Mouse (Mus musculus): ENCODE results near the gene Ndc80. TPM values are rescaled to one million over a fixed set of nuclear protein-coding genes. Genes with fewer than 3 reads are reported as not detected.
"Not testable (repeated sequence)": the region's sequence is repeated elsewhere in the genome, so short reads cannot be mapped to it uniquely, and the experiment has no call there.

Ndc80 gene
- under 1 TPM; 0.37 to 0.73 (median 0.64) TPM for total RNA-seq (2022)

DNA sequence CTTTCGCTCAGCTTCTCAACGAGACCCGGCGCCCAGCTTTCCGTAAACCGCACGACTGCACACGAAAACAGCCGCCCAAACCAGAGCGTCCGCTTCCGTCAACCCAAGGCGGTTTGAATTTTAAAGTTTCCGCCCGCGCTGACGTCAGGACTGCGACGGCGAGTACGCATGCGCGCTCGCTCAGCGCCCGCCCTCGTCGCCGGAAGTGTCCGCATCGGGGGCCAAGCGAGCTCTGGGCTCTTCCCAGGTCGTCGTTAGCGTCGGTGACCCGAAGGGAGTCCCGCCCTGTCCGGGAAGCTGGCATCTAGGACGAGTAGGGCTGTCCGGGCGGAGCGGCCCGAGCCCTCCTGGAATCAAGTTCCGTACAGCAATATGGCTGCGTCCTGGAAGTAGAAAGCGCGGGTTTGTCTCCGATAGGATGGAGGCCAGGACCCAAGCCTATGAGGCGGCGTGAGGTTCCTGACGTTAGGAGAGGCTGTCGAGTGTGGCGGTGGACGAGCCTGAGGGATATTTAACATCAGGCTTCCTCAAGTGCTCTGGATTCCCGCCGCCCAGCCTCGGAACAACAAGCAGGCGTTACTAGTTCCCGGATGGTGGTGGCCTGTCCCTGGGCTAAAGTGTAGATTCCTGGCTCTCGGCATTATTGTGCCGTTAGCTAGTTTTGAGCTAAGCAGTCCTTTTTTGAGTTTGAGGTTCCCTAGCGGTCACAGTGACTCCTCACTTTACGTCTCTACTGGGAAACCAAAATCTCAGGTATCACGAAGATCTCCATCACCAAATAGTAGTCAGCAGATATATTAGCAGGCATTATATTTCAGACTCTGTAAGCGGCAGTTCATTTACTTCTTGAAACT is at the start of gene Ndc80:
Gene Ndc80 (minus strand): TSS at position 147 of the 854 bp plus-strand sequence.
- peak; percentile 89 to 92 for DNase-seq (ENCODE audit: low spot score in 2 of 2)

DNA sequence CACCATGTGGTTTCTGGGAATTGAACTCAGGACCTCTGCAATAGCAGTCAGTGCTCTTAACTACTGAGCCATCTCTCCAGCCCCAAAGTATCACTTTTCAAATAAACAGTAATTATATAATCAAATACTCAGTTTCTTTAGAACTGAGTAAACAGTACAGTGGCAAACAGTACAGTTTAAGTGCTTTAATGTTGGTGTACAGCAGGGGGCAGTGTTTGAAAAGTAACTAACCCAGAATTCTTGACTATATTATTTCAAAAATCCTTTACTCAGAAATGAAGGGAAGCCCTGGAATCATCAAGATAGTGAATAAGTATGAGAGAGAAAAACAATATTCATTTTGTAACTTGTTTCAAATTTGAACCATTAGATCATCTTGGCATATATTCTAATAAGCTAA is 35.0 kb upstream of the Ndc80 start:
- DNase-seq (ENCODE audit: low spot score in 2 of 2): peak in 1 of 2 experiments; percentile 25

DNA sequence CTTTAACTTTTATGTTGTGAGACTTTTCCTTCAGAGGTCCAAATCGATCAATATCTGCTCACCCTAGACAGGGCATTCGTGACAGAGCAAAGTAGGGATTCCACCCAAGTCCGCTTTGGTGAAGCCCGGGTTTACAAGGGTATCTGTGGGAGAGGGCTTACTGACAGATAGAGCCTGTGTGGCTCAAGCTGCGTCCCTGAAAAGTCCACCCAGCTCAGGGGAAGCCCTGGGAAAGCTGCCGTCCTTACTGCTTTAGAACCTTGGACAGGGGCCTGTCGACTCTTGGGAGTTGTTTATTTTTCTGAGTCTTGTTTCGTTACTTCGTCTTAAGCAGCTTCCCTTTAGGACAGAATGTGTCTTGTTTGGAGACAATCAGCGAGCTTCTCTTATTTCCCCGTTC is 26.2 kb upstream of the Ndc80 start:
- DNase-seq (ENCODE audit: low spot score in 2 of 2): no peak

DNA sequence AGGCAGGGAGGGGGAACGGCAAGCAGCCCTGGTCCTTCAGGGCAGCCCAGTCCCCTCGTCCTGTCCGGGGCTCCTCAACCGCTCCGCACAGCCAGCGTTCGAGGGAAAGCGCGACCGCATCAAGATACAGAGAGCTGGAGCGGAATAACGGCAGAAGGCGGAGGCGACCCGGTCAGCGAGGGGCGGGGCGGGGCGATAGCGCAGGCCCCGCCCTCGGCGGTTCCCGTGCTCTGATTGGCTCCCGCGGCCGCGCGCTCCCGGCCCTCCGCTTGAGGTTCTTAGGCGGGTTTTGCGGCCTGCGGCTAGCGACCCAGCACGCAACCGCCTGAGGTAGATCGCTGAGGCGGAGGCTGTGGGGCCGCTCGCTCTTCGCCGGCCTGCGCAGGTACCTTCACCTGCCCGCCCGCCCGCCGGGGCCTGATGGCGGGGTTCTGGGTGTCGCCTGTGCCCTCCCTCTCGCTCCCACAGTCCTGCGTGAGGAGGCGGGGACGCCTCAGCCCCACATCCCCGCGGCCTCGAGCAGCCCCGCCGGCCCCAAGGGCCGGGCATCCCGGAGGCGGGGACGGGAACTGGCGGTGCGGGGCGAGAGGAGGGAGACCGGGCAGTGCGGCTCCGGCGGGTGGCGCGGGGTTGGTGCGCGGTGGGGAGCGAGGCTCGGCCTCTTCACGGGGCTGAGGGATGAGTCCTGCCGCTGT is 25.2 kb upstream of the Ndc80 start, which contains the start of gene Spdya:
Gene Spdya (plus strand): TSS at position 305 of the 695 bp plus-strand sequence.
- peak; percentile 43 to 74 for DNase-seq (ENCODE audit: low spot score in 2 of 2)

DNA sequence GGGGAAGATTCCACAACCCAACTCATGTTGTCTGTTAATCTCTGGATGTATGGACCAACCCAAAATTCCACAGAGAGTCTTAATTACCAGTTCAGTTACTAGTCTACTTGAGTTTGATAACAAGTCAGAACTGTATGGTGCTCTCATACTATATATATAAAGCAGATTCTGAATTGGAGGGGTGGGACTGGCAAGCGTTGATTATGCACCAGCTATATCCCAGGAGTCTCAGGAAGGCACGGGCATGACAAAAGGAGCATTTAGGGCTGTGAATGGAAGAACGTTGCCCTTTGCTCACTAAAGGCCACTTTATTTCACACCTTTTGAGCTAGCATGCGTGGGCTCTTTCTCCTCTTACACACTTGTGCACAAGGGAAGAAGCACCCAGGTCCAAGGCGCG is 24.7 kb upstream of the Ndc80 start:
- no peak for DNase-seq (ENCODE audit: low spot score in 2 of 2)

DNA sequence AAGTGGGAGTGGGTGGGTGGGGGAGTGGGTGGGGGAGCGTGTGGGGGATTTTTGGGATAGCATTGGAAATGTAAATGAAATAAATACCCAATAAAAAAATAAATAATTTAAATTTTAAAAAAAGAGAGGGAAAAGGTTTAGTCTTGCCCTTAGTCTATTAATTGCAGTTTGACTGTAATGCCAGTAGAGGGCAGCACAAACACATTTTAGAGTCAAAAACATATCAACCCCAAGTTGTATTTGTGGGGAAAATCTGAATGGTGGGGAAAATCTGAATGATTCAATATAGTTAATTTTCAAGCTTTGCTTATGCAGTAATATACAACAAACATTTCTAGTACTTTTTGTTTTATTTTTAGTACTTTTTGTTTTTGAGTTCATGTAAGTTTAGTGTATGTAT is 21.9 kb upstream of the Ndc80 start:
- no peak for DNase-seq (ENCODE audit: low spot score in 2 of 2)

DNA sequence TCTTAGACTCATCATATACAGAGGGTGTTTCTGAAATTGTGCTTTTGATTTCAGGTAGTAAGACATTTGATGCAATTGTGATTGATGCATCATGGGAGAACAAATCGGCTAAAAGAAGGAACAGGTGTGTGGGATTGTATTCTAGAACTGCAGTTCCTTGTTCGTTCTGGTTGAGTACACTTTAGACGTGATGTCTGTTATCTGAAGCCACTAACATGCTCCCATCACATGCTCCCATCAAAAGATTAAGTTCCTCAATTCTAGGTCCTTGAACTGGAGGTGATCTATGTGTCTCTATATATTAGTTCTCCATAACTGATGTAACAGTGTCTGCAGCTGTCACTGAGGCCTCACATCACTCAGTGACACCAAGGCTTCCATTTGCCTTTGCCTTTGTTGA is 10.5 kb upstream of the Ndc80 start:
- DNase-seq (ENCODE audit: low spot score in 2 of 2): no peak

DNA sequence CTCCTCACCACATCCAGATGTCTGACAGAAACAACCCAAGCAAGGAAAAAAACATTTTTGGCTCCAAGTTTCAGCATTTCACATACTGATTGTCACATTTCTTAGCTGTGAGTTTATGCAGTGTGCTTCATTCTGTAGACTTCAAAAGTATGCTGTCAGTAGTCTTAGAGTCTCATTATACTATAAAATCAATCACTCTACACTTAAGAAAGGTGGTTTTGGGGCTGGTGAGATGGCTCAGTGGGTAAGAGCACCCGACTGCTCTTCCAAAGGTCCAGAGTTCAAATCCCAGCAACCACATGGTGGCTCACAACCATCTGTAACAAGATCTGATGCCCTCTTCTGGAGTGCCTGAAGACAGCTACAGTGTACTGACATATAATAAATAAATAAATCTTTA is 8.9 kb upstream of the Ndc80 start:
- not testable (repeated sequence) for DNase-seq (ENCODE audit: low spot score in 2 of 2)

DNA sequence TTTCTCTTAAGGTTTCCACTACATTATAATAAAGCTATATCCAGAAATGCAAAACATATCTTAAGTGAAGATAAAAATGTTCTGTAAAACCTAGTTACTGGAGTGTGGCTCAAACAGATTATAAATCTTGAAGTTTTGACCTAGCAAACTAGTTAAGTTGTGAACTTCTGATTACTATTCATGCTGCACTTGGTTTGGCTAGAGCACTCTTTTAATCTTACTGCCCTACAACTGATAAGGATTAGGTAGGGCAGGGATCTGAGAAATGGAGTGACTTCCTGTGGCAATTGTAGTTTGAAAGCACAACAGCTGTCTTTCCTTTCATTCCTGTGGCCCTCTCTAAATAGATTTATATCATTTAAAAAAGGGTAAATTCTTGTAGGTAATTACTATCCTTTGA is 1.4 kb upstream of the Ndc80 start:
- no peak for DNase-seq (ENCODE audit: low spot score in 2 of 2)

DNA sequence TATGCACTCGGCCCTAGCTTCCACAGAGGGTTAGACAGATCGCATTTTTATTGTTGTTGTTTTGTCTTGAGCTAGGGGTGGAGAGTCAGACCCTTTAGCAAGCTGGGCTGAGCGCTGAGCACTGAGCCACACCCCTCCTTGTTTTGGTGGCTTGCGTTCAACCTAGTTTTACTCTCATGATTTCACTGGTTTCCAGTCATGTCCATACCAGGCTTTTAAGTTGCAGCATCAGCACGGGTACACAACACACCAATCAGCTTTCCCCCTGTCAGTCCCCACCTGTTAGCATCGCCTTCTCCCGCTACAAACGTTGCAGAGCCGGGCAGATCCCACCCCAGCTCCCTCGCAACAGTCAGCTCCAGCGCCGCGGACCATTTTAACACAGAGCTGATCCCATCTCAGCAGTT is 352 bp downstream of the Ndc80 start:
- no peak for DNase-seq (ENCODE audit: low spot score in 2 of 2)

DNA sequence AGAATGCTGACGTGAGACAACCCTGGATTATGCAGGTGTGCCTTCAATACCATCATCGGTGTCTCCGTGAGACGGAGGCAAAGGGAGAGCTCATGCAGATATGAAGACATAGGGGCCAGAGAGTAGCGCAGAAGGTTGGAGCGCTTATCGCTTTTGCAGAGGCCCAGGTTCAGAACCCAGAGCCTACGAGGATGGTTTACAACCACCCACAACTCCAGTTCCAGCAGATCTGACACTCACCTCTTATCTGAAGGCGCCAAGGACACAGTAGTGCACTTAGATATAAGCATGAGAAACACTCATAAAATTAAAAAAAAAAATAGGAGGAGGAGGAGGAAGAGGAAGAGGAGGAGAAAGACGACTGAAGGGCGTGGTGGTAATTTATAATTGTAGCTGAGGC is 16.4 kb downstream of the Ndc80 start:
- no peak for DNase-seq (ENCODE audit: low spot score in 2 of 2)

DNA sequence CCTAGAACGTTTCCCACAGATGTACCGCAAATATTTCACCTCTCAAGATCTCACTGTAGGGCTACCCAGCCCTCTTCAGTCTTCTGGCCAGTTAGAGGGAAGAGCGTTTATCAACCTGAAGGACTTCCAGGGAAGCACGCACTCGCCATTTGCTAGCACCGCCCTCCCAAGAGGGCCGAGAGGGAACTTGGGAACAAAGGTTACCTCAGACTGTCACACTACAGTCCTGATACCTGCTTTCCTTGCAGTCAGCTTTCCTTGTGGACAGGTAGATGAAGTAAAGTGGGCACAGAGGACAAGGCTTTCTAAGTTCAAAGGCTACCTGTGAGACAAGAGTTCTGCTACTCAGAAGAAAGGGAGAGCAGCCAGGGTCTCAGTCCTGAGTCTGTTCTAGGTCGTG is 19.8 kb downstream of the Ndc80 start:
- no peak for DNase-seq (ENCODE audit: low spot score in 2 of 2)

DNA sequence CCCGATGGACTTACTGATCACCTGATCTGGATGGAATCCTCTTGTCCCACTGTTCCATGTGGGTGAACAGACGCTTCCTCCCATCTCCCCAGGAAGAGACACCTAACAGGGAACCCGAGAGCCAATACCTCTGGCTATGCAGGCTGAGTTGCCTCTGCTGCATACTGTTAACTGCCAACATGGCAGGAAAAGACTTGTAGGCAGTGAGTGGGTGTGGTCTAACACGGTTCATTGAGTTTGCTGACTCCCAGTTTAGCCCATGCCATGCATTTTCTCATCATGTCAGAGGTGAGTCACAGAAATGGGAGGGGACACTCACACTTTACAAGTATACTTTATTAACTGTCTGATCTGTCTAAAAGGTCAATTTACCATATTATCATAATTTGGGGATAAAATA is 30.9 kb downstream of the Ndc80 start:
- DNase-seq (ENCODE audit: low spot score in 2 of 2): no peak

DNA sequence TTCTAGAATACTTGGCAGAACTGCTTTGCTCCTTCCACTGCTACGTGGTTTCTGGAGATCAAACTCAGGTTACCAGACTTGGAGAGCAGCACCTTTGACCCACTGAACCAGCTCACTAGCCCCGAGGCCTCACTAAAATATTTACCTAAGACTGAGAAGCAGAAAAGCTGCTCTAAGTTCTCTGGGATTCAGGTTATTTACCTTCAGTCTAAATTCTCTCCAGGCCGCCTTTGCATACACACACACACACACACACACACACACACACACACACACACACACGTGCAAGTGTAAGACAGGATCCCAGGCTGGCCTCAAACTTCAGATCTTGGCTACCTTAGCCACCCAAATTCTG is 35.3 kb downstream of the Ndc80 start:
- DNase-seq (ENCODE audit: low spot score in 2 of 2): no peak

DNA sequence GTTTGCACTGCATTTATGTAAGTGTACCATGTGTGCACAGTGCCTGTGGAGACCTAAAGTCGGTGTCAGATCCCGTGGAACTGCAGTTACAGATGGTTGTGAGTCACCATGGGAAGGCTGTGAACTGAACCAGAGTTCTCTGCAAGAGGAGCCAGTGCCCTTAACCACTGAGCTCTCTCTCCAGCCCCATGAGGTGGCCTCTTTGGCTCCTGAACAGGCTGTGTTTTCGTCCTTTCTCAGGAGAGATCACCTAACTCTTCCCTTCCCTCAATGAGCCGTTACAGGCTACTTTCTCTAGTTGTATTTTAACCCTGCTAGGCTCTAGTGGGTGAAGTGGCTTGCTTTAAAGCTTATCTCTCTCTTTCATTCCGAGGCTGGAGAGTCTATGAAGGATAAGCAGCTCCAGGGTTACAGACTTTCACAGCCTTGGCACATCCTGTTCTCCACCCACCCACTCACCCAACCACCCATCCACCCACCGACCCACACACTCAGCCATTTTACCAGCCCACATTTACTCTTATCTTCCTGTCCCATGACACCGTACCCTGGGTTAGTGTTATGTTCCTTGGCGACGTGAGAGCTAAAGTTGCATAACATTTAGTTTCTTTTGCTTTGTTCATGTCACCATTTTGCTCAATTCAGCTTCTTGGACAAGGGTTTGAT is 35.9 kb downstream of the Ndc80 start:
- DNase-seq (ENCODE audit: low spot score in 2 of 2): no peak

DNA sequence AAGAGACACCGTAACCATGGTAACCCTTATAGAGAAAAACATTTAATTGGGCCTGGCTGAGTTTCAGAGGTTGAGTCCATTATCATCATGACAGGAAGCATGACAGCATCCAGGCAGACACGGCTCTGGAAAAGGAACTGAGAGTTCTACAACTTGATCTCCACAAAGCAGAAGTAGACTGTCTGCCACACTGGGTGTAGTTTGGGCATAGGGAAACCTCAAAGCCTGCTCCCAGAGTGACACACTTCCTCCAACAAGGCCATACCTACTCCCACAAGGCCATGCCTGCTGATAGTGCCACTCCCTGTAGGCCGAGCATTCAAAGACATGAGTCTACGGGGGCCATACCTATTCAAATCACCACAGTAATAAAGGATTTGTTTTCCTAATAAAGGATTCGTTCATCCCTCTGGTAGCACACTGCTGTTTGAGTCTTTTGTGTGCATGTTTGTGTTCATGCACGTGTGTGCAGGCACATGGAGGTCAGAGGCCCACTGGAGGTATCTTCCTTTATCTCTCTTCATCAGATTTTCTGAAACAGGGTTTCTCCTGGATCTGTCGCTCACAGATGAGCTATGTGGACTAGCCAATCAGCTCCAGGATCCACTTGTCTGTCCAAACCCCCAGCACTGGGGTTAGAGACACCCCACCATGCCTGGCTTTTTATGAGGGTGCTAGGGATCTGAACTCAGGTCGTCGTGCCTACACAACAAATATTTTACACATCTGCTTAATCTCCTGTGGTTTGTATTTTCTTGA is 36.8 kb downstream of the Ndc80 start:
- DNase-seq (ENCODE audit: low spot score in 2 of 2): no peak

DNA sequence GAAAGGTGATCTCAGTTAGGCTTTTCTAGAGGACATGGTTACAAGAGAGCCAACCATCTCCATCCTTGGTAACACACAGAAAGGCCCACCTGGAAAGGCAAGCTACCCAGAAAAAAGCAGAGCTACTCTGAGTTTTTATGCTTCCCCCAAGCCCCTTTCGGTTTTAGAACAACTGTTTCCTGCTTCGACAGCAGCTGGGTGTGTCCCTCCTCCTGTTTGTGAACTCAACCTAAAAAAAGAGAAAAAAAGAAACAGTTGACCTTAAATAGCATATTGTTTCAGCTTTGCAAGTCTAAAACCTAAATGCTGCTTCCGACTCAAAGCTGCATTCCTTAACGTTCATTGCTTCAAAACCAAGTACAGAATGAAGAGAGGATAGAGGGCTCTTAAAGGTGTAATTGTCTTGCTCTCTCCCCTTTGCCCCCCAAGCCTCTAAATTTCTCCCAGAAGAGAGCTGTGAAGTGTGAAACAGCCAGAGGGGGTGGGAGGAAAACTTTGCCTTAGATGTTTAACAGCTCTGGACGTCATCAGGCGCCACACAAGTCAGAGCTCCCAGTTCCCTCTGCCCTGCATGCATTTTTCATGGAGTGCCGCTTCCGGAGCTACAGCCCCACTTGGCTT is 40.3 kb downstream of the Ndc80 start:
- DNase-seq (ENCODE audit: low spot score in 2 of 2): no peak

DNA sequence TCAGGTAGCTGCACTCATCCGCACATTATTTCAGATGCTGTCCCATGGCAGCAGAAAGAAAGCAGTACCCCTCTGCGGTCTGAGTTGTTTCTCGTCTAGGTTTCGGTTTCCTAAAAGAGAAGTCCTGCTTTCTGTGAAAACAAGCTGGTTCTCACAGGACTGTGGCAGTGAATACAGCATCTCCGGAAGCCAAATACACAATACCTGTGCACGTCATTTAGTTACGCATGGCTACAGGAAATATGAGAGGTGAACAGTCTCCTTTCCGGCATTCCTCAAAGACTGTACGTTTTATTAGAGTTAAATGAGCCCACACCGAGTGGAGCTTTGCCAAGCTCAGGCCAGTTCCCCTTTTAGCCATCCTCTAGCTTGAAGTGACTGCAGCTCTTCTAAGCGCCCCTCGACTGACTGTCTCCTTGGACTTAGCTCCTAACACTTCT is 40.8 kb downstream of the Ndc80 start:
- no peak for DNase-seq (ENCODE audit: low spot score in 2 of 2)

DNA sequence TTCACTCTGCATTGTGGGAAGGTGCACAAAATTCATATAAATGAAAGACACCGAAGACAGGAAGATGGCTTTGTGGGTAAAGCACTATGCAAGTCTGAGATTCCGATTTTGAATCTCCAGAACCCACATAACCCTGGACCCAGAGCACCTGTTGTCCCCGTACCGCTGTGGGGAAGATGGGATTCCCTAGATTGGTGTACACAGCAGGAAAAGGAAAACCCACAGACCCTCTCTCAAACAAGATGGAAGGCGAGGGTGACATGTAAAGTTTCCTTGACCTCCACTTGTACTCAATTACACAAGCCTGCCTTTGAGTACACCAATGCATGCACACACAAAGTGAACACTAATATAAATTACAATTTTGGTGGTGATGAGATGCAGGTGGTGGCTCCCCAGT is 41.9 kb downstream of the Ndc80 start:
- DNase-seq (ENCODE audit: low spot score in 2 of 2): no peak

DNA sequence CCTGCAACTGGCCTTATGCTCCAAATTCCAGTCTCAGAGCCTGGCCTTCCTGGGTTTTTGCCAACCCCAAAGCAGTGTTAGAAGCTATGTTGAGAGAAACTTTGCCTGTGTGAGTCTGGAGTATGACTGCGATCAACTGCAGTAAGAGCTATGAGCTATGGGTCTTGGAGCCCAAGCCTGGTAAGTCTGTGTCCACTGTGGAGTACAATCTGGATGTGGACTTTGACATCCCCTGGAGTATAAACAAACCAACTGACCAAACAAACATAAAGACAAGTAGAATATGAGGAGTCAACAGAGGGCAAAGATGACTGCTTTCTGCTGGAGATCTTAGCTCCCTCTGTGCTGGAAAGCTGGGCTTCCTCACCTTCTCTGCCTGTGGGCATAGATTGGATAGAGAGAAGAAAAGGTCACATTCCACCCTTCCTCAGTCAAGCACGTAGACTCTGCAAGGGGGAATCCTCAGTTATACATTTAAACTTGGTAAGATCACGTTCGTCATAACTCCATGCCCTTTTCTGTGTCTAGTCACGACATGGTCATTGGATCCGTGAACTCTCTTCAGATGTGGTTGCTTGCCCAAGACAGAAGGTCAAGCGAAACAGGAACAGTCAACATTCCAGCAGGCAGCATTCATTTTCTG is 43.1 kb downstream of the Ndc80 start:
- no peak for DNase-seq (ENCODE audit: low spot score in 2 of 2)
